Mouse (Mus musculus): ENCODE data around the gene Rpl11.
"Not testable (repeated sequence)": the region's sequence is repeated elsewhere in the genome, so short reads cannot be mapped to it uniquely, and the experiment has no call there.

Gene Rpl11

DNA sequence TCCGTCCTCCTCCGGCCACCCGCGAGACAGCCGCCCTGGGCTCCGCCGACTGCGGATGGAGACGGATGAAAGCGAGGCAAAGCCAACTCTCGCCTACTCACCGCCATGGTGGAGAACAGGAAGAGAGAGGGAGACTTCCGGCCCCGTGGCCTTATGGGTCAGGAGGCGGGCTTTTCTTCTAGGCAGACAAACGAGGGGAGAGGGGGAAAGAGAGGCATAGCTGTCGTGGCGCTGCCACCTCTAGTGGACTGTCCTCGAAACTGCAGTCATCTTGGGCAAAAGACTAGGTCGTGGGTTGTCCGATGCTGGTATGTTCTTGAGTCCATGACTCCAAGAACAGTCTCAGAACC, at the start of gene Rpl11:
TSS of gene Rpl11 (minus strand) at position 182 of the 350 bp plus-strand sequence.
- DNase-seq (ENCODE audit: low spot score) = peak; percentile 78

DNA sequence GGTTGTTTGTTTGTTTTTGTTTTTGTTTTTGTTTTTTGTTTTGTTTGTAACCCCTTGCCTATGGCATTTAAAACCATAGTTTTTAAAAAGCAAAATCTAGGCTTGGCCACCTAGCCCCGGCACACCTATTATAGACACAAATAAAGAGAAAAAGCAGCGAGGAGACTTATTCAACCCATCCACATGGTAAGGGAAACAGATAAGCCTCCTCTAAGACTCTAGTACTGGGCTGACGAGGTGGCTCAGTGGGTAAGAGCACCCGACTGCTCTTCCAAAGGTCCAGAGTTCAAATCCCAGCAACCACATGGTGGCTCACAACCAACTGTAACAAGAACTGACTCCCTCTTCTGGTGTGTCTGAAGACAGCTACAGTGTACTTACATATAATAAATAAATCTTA, 48.5 kb upstream of the Rpl11 start:
- DNase-seq (ENCODE audit: low spot score) = not testable (repeated sequence)

DNA sequence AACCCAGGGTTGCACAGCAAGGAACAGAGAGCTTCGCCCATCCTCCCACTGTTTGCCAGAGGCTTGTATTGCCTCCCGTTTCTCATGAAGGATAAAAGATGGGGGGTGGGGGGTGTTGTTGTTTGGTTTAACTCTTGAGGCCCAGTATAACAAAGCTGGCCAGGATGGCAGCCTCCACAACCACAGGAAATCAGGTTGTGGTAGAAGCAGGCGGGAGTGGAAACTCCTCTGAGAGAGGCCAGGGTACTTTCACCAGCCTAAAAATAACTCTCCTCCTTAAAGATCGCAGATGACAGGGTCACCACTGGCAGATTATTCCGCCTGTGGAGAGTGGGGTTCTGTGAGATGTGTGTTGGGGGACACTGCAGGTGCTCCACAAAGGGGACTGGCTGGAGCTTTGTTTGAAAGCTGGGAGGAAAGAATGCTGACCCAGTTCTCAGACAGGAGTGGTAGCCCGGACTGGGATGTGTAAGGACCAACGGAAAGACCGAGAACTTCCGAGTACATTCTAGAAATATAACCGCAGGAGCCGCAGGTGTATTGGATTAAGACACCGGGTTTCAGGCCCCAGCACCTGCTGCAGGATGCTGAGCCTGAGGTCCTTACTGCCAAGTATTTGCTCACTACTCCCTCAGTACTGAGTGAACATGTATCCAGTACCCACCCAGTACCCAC, 47.3 kb upstream of the Rpl11 start:
- no peak for DNase-seq (ENCODE audit: low spot score)

DNA sequence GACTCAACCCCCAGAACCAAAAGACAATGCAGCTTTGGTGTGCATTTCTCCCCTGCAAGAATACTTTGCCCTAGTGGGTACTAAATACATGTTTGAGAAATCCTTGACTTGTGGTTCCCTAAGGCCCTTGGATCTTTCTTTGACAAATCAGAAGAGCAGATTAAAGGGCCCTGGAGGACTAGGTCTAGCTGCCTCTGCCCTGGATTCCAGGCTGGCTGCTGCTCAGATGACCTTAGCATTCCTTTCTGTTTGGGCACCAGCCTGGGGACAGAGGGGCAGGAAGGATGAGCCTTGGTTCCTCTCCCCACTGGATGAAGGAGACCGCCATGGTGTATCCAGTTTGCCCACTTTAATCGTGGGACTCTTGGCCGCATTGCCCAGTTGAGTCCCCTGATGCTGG, 45.2 kb upstream of the Rpl11 start:
- DNase-seq (ENCODE audit: low spot score) = no peak

DNA sequence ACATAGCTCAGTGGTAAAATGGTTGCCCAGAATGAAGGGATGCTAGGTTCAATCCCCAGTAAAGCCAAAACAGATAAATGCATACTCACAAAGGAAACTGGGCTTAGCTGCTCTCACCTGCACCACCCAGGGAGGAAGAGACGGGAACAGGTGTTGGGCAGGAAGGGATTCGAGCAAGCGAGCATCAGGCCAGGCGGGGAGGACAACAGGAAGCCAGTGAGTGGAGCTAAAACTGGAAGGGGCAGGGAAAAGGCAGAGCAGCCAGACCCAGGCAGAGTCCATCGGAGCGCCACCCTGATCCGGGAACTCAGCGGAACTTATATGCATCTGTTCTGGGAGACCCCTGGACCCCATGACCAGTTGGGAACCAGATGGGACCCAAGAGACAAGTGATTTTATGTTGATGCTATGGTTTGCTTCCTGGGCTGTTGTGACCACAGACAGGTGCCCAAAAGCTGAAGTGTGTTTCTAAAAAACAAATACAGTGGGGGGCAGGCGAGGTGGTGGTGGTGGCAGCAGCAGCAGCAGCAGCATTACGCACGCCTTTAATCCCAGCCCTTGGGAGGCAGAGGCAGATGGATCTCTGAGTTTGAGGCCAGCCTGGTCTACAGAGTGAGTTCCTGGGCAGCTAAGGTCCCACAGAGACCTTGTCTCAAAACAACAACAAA, 43.4 kb upstream of the Rpl11 start:
- no peak for DNase-seq (ENCODE audit: low spot score)

DNA sequence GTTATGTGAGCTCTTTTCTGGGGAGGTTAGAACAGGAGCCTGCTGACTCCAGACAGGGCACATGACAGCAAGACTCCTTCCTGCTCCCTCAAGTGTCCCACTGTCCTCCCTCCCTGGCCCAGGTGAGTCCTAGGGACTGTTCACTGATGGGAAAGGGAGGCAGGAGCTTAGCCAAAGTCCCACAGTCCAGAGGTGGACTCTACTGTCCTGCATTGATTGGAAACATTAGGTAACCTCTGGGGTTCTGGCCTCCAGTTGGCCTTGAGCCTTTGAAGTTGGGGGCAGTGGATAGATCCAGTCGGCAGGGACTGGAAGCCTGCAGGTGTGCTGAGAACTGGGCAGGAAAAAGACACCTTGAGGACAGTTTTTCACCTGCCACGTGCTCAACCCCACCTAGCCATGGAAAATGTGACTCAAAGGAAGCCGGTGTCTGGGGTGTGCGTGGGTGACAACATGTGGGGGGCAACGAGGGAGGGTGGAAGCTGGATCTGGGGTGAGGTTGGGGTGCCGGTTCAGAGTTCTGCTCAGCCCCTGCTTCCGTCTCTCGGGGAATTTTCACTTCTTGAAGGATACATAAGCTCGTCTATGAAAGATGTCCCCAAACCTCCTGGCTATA, 42.4 kb upstream of the Rpl11 start:
- DNase-seq (ENCODE audit: low spot score) = no peak

DNA sequence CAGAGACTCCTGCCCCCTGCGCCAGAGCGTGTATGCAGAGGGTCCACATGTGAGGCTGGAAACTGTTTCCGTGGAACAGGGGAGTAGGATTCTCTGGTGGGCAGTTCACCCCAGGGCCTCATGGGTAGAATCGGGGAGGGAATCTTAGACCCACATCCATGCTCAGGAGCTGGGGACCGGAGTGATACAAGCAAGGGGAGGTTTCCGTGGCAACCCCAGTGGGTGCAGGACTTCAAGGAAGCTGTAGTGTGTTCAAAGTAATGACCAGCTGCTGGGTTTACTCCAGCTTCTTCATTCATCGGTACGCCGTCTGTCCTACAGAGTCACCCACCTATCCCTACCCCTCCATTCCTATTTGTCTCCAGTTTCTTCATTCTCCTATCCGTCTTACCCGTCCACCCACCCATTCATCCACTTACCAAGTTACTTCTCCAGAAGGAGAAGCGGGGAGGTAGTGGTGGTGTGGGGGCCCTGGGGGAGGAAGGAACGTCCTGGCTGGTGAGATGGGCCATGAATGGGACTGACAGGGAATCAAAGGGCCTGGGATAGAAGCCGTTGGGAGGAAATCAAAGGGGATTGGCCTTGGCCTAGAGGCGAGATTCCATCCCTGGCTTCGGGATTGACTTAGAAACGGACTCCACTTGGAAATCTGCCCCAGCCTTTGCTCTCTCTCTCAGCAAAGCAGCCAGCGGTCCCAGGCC, 41.4 kb upstream of the Rpl11 start:
- no peak for DNase-seq (ENCODE audit: low spot score)

DNA sequence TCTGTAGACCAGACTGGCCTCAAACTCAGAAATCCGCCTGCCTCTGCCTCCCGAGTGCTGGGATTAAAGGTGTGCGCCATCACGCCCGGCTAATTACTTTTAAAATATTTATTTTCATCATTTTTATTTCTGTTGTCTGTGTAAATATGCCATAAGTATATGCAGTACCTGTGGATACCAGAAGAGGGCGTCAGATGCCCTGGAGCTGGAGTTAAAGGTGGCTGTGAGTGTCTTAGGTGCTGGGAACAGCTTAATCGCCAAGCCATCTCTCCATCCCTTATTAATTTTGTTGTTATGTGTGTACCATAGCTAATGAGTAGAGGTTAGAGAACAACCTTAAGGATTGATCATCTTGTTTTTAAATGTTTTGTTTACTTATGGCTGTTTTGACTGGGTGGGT, 39.3 kb upstream of the Rpl11 start:
- DNase-seq (ENCODE audit: low spot score) = no peak

DNA sequence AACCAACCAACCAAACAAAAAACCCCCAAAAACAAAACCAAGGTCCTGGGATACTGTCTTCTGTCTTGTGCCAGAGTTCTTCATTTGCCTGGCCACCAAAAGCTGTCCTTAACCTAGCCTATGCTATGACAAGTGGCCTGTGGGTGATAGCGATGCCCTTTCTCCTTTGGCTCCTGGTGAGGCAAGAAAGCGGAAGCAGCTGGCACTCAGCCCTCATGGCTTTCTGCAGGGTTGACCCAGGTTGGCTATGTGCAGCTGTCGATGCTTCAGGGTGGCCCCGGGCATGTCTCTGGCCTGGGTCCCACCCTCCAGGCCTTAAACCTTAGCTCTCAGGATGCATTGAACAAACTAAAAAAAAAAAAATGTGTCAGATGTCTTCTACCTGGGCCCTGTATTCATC, 38.1 kb upstream of the Rpl11 start:
- no peak for DNase-seq (ENCODE audit: low spot score)

DNA sequence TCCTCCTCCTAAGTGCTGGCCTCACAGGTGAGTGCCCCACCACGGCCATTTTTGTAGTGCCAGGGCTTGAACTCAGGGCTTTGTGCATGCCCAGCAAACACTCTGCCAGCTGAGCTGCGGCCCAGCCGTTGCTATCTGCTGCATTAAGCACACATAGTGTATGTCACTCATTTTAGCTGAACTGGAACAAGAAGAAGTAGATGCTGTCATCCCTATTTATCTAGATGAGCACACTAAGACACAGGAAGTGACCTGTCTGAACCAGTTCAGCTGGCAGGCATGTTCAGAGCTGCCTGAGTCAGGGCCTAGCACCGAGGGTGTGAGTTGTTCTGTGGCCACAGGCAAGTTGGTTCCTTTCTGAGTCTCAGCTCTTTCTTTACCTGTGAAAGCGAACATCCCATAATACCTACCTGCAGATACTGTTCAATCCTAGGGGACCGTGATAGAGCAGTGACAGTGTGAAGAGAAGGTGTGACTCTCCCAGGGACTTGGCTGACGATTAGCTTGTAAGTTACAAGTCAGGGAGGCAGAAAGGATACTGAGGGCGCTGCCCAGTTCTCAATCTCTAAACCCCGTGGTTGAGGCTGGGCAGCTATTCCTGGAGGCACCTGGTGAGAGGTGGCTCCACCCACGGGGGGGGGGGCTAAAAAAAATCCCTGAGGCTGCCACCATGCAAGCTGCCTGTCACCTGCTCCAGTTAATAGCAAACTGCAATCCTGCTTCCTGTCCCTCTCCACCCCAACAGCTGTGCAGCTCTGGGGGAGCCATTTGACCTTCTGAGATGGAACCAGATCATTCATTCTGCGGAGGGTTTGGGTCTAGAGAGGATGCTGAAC, 36.7 kb upstream of the Rpl11 start:
- DNase-seq (ENCODE audit: low spot score) = no peak

DNA sequence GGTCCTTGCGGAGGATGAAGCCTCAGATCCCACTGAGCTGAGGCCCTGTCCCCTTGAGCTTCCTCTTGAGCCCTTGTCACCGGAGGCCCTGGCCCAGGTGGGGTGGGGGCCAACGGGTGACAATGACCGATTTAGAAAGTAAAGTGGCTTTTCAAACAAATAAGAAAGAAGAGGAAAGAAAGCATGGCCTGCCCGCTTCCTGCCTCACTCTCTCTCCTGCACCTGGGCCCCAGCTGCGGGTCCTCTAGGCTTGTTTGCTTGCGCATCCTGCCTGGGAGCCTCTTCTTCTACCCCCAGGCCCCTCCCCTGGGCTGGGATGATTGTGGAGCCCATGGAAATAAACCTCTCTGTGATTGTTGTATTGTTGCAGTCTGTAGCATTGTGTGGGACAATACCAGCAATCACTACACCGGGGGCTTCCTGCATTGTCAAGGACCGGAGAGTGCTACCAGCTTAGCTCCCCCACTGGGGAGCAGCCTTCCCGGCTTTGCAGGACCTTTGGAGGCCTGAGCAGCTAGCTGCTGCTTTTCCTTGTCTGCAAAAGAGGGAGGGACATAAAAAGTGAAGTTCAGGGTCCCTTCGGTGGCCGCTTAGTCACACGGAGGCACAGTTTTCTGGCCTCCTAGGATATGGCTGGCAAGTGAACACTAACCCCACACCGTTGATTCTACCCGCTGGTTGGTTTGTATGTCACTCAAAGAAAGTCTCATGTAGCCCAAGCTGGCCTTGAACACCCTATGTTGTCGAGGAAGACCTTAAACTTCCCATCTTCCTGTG, 35.9 kb upstream of the Rpl11 start:
- DNase-seq (ENCODE audit: low spot score) = no peak

DNA sequence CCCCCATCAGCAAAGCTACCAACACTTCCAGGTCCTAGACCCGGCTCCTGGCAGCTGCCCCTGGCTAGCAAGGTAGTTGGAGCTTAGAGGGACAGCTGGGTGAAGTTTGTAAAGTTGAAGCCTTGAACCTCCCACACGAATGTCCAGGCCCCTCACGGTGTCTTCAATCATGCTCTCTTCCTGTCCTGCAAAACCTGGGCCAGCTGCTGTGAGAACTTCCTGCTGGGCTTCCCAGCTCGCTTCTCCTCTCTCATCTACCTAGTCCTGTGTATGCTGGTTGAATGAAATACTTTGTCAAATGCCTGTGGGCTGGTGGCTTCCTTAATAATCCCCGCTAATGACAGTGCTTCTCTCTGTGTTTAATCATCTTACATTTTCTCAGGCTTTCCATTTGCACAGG, 35.1 kb upstream of the Rpl11 start:
- DNase-seq (ENCODE audit: low spot score) = no peak

DNA sequence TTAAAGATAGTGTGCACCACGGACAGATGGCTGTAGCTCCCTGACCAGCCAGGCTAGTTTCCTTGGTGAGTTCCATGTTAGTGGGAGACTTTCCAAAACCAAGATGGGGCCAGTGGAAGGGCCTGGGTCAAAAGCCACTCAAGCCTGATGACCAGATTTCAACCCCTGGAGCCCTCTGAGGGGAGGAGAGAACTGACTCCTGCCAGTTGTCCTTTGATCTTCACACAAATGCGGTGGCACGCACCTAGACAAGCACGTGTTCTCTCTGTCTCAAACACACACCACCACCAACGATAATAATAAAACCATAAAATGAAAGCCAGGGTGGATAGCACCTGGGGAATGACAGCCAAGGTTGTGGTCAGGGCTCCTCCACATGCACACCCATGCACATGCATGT, 34.0 kb upstream of the Rpl11 start:
- DNase-seq (ENCODE audit: low spot score) = no peak

DNA sequence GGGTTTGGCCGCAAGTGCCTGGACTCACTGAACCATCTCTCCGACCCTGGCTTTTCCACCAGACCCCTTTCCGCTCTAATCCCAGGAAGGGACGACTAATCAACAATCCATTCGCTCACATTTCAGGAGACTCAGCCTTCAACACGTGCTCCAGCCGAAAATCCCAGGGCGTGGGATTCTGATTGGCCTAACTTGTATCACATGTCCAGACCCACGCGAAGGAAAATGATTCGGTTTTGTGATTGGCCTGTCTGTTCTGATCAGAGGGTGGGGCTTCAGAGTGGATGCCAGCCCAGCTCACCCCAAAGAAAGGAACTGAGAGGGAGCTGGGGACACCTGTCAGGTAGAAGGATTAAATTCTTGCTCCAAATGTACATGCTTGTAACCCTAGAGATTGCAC, 31.6 kb upstream of the Rpl11 start:
- no peak for DNase-seq (ENCODE audit: low spot score)

DNA sequence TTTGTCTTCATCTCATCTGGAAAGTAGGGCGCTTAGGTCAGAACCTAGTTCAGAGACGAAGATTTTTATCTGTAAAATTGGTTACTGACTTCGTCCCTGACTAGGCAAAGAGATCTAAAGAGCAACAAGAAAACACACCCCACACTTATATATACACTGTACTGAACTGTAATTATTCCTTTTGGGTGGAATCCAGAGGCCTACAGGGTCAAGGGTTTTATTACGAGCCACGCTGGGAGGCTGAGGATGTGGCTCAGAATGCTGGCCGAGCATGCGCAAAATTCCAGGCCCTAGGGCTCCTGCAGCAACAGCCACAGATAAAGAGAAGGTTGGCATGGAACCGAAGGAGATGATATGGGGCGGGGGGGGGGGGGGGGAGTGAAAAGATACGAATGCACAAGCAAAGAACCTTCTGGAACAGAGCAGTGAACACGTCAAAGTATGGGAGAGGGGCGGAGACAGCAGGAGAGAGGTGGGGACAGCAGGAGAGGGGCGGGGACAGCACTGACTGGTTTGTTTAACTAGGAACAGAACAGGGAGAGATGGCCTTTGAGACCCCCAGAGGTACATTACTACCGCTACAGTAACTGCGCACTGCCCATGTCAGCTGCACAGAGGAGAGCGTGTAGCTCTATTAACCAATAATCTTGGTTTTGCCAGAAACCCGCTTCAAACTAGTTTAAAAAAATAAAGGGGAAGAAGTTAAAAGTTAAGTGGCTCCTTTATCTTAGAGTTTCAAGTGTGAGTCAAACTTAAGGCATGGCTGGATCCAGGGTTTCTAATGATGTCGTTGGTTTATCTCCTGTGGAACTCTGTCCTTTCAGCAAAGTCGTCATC, 30.3 kb upstream of the Rpl11 start:
- no peak for DNase-seq (ENCODE audit: low spot score)

DNA sequence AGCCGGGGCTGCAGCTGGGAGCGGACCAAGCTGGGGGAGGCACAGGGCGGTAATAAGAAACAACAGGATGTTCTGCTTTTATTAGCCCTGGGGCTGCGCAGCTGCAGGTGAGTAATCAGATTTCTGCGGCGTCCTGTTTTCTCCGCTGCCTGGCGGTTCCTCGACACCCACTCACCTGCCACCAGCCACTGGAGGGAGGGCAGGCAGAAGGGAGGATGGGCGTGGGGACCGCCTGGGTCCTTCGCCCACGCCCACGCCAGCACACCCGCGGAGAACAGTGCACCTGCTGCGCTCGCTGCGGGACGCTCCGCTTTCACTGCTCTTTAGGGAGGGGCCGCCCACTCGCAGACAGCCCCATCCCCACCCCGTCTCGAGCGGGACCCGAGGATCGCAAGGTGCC, 28.5 kb upstream of the Rpl11 start:
- DNase-seq (ENCODE audit: low spot score) = peak; percentile 48

DNA sequence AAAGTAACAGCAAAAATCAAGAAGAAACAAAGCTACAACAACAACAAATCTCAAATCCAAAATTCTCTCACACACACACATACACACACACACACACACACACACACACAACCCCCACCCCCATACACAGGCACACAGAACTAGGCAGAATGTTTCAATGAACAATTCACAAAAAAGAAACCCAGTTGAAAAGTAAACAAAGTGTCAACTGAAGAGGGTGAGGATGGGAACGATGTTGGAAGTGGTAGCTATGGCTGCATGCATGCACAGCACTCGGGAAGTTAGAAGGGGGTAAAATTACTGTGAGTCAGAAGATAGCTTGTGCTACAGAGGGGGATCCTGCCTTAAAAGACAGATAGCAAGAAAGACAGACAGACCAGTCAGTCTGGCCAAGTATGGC, 25.4 kb upstream of the Rpl11 start:
- DNase-seq (ENCODE audit: low spot score) = no peak

DNA sequence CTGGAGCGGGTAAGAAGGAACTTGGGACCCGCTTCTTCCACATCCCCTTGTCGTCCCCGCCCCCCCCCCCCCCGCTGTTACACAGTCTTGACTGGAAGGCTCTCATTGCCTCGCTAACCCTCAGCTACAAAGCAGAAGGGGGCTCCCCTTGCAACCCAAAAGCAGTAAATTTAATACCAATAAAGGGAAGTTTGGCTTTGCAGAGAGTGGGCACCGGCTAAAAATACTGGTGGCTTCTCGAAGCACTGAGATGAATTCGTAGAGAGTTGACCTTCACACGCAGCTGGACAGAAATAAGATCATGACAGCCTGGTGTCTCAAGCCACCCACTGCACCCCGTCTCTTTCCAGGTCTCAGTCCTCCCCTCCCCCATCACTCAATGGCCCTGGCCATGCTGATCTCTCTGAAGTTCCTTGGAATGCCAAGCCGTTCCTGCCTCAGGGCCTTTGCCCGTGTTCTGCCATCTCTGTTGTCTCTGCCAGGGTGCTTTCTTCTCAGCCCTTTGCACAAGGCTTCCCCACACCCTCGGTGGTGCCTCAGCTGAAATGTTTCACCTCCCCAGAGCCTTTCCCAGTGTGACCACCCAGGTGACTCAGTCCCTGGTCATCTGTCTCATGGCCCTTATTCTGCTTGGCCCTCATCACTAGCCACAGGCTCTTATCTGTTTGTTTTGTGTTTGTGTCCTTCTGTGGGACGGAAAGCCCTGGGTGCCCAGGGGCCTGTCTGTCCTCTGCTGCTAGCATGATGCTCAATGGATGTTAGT, 23.7 kb upstream of the Rpl11 start:
- DNase-seq (ENCODE audit: low spot score) = no peak

DNA sequence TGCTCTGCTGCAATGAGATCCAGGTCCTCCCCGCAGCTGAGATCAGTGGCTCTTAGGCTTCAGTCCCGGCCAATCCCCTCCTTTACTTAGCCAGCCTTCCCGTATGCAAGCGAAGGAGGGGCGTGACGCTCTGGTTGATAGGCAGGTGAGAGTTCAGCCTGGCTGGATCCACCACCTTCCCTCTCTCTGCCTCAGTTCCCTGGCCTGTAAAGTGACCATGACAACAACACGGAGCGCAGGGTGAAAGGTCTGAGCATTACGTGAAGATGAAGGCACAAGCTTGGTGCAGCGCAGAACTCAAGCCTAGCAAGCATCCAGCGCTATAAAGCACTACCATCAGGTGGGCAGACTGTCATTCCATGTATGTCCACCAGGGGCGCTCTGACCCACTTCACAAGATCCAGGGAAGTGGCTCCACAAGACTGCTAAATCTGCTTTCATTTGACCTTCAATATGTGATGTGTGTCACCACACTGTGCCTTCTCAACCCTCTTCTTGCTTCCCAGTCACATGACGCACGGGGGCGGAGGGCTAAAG, 18.0 kb upstream of the Rpl11 start:
- no peak for DNase-seq (ENCODE audit: low spot score)

All from spleen, adult 12 weeks (tissue).